Mouse (Mus musculus) forebrain, embryonic 13.5 days (tissue): ENCODE measurements around the gene Msantd3. TPM values are rescaled to one million over a fixed set of nuclear protein-coding genes. Genes with fewer than 3 reads are reported as not detected.

Experiments used
- ATAC-seq: fragments of 200-750 bp; cut with Nextera tagmentation; 2 replicates; pipeline ENCODE4 v1.8.0; 2017
- H3K27ac ChIP-seq: fragments of 300-500 bp; sonication (generic); 2 replicates; pipeline ENCODE4 v1.5.1; 2015; ENCODE audit warnings: inconsistent platforms, mild to moderate bottlenecking, moderate library complexity
- H3K27me3 ChIP-seq: fragments of 300-500 bp; sonication (generic); 2 replicates; pipeline ENCODE4 v1.6.1; 2015; ENCODE audit warnings: mild to moderate bottlenecking, inconsistent platforms
- H3K36me3 ChIP-seq: fragments of 300-500 bp; sonication (generic); 2 replicates; pipeline ENCODE4 v1.6.1; 2015; ENCODE audit warnings: mild to moderate bottlenecking, inconsistent platforms; ENCODE audit not compliant: poor library complexity, severe bottlenecking
- H3K4me1 ChIP-seq: fragments of 300-500 bp; sonication (generic); 2 replicates; pipeline ENCODE4 v1.6.1; 2015; ENCODE audit warnings: inconsistent platforms
- H3K4me2 ChIP-seq: fragments of 300-500 bp; sonication (generic); 2 replicates; pipeline ENCODE4 v1.6.1; 2015; ENCODE audit warnings: inconsistent platforms, mild to moderate bottlenecking, moderate library complexity
- H3K4me3 ChIP-seq: fragments of 300-500 bp; sonication (generic); 2 replicates; pipeline ENCODE4 v1.5.1; 2015; ENCODE audit warnings: mild to moderate bottlenecking, inconsistent platforms
- H3K9ac ChIP-seq: fragments of 300-500 bp; sonication (generic); 2 replicates; pipeline ENCODE4 v1.6.1; 2015; ENCODE audit warnings: mild to moderate bottlenecking, inconsistent platforms
- H3K9me3 ChIP-seq: fragments of 300-500 bp; sonication (generic); replicated peaks from 2 replicates; pipeline ENCODE4 v1.6.1; 2016; ENCODE audit warnings: inconsistent platforms
- WGBS: fragments of 180-500 bp; shearing (Covaris S2); methylation state at CpG from one replicate; pipeline ENCODE4 v1.1.7; 2015; 5-methylcytosine and 5-hydroxymethylcytosine counted together
- polyA plus RNA-seq: library from polyadenylated mRNA; unstranded; fragments of >200 nt; fragmentation: Nextera tagmentation; extraction: Ambion mirVana; gene quantifications from 2 replicates; pipeline ENCODE4 v1.2.1, GENCODE M21; 2015

Msantd3 gene
- 50.2 and 52.2 TPM in 2 replicates for polyA plus RNA-seq

DNA sequence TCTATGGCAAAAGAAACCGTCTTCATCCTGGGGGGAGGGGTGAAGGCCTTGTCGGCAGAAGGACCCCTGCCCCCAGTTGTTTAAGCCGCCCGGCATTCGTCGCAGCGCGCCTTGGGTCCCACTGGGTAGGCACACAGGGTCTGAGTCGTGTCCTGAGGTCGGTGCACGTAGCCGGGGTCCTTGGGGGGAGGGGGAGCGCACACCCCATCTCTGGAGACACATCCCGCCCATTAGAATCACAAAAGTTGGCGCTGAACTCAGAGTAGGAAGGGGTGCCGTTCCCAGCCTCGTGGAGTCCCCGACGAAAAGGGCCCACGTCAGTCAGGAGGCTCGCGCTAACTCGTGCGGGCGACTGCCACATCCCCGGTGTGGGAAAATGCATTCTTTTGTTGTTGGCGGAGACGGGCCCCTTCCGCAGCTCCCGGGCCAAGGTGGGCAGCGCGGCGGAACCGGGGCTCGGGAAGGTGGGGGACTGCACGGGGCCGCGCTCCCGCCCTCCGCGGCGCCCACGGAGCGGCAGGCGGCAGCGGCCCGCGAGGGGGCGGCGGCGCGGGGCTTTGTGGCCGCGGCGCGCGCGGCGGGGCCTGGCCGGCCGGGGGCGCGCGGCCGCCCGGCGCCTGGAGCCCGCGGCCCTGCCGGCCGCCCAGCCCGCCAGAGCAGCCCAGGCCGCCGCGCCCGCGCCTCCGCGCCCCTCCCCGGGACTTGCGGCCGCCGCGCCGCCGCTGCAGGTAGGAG, at the start of gene Msantd3:
Msantd3 (plus strand) TSS at position 95 of the 735 bp plus-strand sequence.
- H3K9ac ChIP-seq: peak within 1 kb of the TSS; percentile 99
- no peaks in the 10 kb centered on the region for H3K36me3 ChIP-seq
- peak within 1 kb of the TSS; percentile 95 for H3K27ac ChIP-seq
- ATAC-seq: peak; percentile 79
- no peaks in the 10 kb centered on the region for H3K9me3 ChIP-seq
- no peaks in the 10 kb centered on the region for H3K27me3 ChIP-seq
- H3K4me2 ChIP-seq: peak within 1 kb of the TSS; percentile 75
- 2% methylated on average over 26 of the region's 86 CpGs for WGBS
- peaks cover 55% of the 10 kb centered on the region for H3K4me1 ChIP-seq
- H3K4me3 ChIP-seq: peak within 1 kb of the TSS; percentile 88

- Histone ChIP-seq H3K9me3 (no peaks in the 10 kb centered on the region), H3K4me2 (peak overlapping the region; percentile 54), H3K9ac (peak overlapping the region; percentile 46; the same call in 1 of the 2 replicates), H3K4me1 (0 out of 2 replicates have a peak, but pooled peaks cover 4% of the 10 kb centered on the region), H3K27me3 (no peaks in the 10 kb centered on the region), H3K4me3 (peak overlapping the region; percentile 36), H3K27ac (no peak overlapping the region), H3K36me3 (no peaks in the 10 kb centered on the region)
- ATAC-seq: peak; percentile 71; the same call in 1 of the 2 replicates
- WGBS: 16% methylated on average over 14 of the region's 14 CpGs
These were observed 48.4 kb upstream of the Msantd3 start for GRCm38 (mm10) chr4:48491290-48491743.

DNA sequence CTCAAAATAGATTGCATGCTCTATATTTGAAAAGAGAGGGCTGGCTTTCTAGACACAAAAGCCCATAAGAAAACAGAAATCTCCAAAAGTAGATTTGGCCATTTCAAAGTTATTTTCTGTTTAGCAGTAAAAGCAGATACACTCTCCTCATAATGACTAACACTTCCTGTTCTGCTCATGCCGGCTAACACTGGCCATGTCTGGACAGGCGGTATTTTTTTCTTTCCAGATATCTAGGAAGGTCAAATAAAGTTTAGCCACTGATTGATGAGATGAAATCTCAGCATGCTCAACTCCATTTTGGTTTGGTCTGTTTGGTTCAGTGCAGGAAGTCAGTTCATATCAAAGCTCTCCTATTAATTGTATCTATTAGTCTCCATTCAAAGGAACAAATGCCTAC, 47.2 kb upstream of the Msantd3 start:
- Histone ChIP-seq H3K9me3 (no peaks in the 10 kb centered on the region), H3K36me3 (no peaks in the 10 kb centered on the region), H3K27me3 (no peaks in the 10 kb centered on the region), H3K27ac (no peak overlapping the region), H3K4me3 (no peak overlapping the region), H3K9ac (no peak overlapping the region), H3K4me2 (no peak overlapping the region), H3K4me1 (0 out of 2 replicates have a peak, but pooled peaks cover 4% of the 10 kb centered on the region)
- no peak for ATAC-seq
- WGBS: 86% methylated on average over 2 of the region's 2 CpGs

GRCm38 (mm10) chr4:48510861-48511260, 28.9 kb upstream of the Msantd3 start:
- no peak overlapping the region for H3K9ac ChIP-seq
- peaks cover 8% of the 10 kb centered on the region for H3K9me3 ChIP-seq
- WGBS: 76% methylated on average over 2 of the region's 2 CpGs
- H3K27ac ChIP-seq: no peak overlapping the region
- no peaks in the 10 kb centered on the region for H3K36me3 ChIP-seq
- no peak for ATAC-seq
- no peak overlapping the region for H3K4me2 ChIP-seq
- no peaks in the 10 kb centered on the region for H3K27me3 ChIP-seq
- H3K4me3 ChIP-seq: no peak overlapping the region
- no peaks in the 10 kb centered on the region for H3K4me1 ChIP-seq

DNA sequence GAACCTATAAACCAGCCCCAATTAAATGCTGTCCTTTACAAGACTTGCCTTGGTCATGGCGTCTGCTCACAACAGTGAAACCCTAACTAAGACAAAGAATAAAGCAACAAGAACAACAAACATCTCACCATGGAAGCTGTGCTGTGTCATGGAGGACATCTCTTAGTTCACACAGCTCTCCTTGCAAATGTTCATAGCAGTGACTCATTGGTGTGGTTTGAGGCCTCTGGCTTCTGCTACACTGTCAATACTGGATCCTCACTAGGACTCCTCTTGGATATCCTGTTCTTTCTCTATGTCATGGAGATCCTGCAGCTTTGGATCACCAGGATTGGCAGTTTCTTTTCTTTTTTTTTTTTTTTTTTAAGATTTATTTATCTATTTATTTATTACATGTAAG, 10.2 kb upstream of the Msantd3 start:
- Histone ChIP-seq H3K9me3 (no peaks in the 10 kb centered on the region), H3K27me3 (no peaks in the 10 kb centered on the region), H3K4me3 (no peak overlapping the region), H3K4me2 (no peak overlapping the region), H3K27ac (no peak overlapping the region), H3K4me1 (no peaks in the 10 kb centered on the region), H3K9ac (no peak overlapping the region), H3K36me3 (no peaks in the 10 kb centered on the region)
- WGBS: 100% methylated on average over 1 of the region's 1 CpGs
- ATAC-seq: no peak

GRCm38 (mm10) chr4:48531804-48532601, 7.7 kb upstream of the Msantd3 start:
- Histone ChIP-seq H3K4me3 (no peak overlapping the region), H3K36me3 (no peaks in the 10 kb centered on the region), H3K9ac (no peak overlapping the region), H3K4me2 (no peak overlapping the region), H3K27ac (no peak overlapping the region), H3K4me1 (peaks cover 4% of the 10 kb centered on the region), H3K9me3 (no peaks in the 10 kb centered on the region), H3K27me3 (no peaks in the 10 kb centered on the region)
- no peak for ATAC-seq
- 83% methylated on average over 11 of the region's 11 CpGs for WGBS

- ATAC-seq: no peak
- no peaks in the 10 kb centered on the region for H3K27me3 ChIP-seq
- H3K9ac ChIP-seq: no peak overlapping the region
- 84% methylated on average over 5 of the region's 5 CpGs for WGBS
- H3K36me3 ChIP-seq: no peaks in the 10 kb centered on the region
- H3K4me1 ChIP-seq: peaks cover 17% of the 10 kb centered on the region
- no peak overlapping the region for H3K27ac ChIP-seq
- no peak overlapping the region for H3K4me3 ChIP-seq
- no peak overlapping the region for H3K4me2 ChIP-seq
- no peaks in the 10 kb centered on the region for H3K9me3 ChIP-seq
These were observed 3.5 kb upstream of the Msantd3 start for GRCm38 (mm10) chr4:48536275-48536674.

DNA sequence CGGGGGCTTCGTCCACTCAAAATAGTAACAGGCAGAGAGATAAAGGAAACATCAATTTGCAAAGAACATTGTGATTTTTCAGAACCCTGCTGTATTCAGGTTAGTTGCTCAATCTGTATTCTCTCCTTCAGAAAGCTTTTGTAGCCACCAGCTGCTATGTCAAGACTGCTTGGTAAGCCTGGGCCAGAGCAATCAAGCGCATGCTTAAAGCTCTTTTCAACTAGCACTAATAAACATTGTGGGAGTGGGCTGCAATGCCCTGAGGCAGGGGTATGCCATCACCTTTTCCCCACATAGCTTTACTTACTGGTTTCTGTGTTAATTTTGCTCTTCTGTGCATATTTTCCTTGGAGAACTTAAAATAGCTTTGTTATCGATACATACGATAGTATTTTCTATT, 2.7 kb upstream of the Msantd3 start:
- Histone ChIP-seq H3K27me3 (no peaks in the 10 kb centered on the region), H3K27ac (no peak overlapping the region), H3K4me1 (peaks cover 25% of the 10 kb centered on the region), H3K4me2 (no peak overlapping the region), H3K4me3 (no peak overlapping the region), H3K9me3 (no peaks in the 10 kb centered on the region), H3K9ac (no peak overlapping the region), H3K36me3 (no peaks in the 10 kb centered on the region)
- 51% methylated on average over 5 of the region's 5 CpGs for WGBS
- ATAC-seq: no peak

DNA sequence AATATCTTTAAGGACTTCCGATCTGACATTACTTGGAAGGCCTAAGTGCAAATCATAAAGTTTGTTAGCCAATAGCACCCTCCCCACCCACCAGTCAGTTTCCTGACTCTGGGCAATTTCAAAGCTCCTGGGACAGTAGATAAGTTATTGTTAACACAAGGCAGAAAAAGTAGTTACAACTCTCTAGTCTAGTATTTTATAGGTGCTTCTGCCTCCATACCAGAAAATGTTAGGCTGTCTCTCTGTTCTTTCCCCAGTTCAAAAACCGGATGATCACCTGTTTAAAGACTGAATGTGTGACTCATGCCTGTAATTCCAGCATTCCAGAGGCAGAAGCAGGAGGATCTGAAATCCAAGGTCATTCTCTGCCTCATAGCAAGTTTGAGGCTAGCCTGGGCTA, 1.2 kb upstream of the Msantd3 start:
- Histone ChIP-seq H3K9ac (no peak overlapping the region), H3K4me2 (no peak overlapping the region), H3K27me3 (no peaks in the 10 kb centered on the region), H3K4me3 (no peak overlapping the region), H3K4me1 (peaks cover 40% of the 10 kb centered on the region), H3K27ac (no peak overlapping the region), H3K9me3 (no peaks in the 10 kb centered on the region), H3K36me3 (no peaks in the 10 kb centered on the region)
- 93% methylated on average over 2 of the region's 2 CpGs for WGBS
- ATAC-seq: no peak

- H3K27ac ChIP-seq: peak overlapping the region; percentile 95
- 0% methylated on average over 21 of the region's 50 CpGs for WGBS
- peaks cover 61% of the 10 kb centered on the region for H3K4me1 ChIP-seq
- no peaks in the 10 kb centered on the region for H3K36me3 ChIP-seq
- no peaks in the 10 kb centered on the region for H3K27me3 ChIP-seq
- H3K9ac ChIP-seq: peak overlapping the region; percentile 99
- H3K4me3 ChIP-seq: peak overlapping the region; percentile 88
- ATAC-seq: peak; percentile 70
- peak overlapping the region; percentile 75 for H3K4me2 ChIP-seq
- no peaks in the 10 kb centered on the region for H3K9me3 ChIP-seq
These were observed 909 bp downstream of the Msantd3 start for GRCm38 (mm10) chr4:48540576-48541111.

DNA sequence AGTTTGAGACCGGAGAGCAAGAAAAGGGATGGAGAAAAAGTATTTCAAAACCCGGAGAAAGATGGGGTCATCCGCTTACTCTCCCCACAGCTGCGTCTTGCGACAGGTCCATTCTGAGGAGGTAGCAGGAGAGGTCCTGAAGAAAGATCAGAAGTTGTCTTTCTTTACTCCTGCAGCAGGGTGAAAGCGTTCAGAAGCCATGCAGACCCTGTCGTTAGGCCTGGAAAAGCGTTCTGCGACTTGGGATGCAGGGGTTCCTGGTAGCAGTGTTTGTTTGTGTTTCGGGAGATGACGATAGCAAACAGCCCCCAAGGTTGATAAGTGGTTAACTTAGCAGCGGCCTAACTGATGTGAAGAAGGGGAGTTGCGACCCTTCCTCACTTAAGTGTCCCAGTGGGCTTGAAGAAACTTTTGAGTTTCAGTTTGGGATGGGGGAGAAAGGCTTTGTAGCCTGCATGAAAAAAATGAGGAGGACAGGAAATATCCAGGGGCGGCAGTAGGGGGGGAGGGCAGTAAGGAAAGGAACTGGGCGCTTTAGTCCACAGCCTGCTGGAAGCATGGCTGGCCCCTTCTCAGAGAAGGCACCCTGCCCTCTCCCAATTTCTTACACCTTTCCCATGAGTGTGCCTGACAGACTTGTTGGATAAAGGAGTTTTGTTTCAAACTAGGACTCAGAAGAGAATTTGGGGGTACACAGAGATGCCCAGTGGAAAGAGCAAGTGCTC, 2.0 kb downstream of the Msantd3 start:
- Histone ChIP-seq H3K36me3 (no peaks in the 10 kb centered on the region), H3K4me3 (peak overlapping the region; percentile 88), H3K9ac (peak overlapping the region; percentile 99), H3K9me3 (no peaks in the 10 kb centered on the region), H3K4me2 (peak overlapping the region; percentile 75), H3K4me1 (peaks cover 71% of the 10 kb centered on the region), H3K27ac (0 out of 2 replicates have a peak overlapping the region, but pooled peaks have one; percentile 1), H3K27me3 (no peaks in the 10 kb centered on the region)
- no peak for ATAC-seq
- WGBS: 2% methylated on average over 15 of the region's 15 CpGs
